Mouse (Mus musculus) C2C12 (cell line): Measurements from ENCODE around the gene Anxa9.

Experiments
- CEBPB ChIP-seq: IDR thresholded peaks from one replicate; pipeline ENCODE4 v1.6.1; 2011; ENCODE audit warnings: low read depth, mild to moderate bottlenecking, control low read depth, moderate library complexity
- CTCF ChIP-seq: IDR thresholded peaks from one replicate; pipeline ENCODE4 v1.5.1; 2011; ENCODE audit not compliant: control insufficient read depth, insufficient read depth, insufficient read length
- FOSL1 ChIP-seq: IDR thresholded peaks from one replicate; pipeline ENCODE4 v1.8.0; 2011; ENCODE audit warnings: mild to moderate bottlenecking, low read length; ENCODE audit not compliant: poor library complexity, insufficient read depth, severe bottlenecking
- MAX ChIP-seq: IDR thresholded peaks from one replicate; pipeline ENCODE4 v1.6.1; 2011; ENCODE audit warnings: mild to moderate bottlenecking, control low read depth
- MYOG ChIP-seq: IDR thresholded peaks from one replicate; pipeline ENCODE4 v1.6.1; 2011; ENCODE audit not compliant: control insufficient read depth, insufficient read length; ENCODE audit errors: extremely low read depth
- USF1 ChIP-seq: IDR thresholded peaks from one replicate; pipeline ENCODE4 v1.6.1; 2011; ENCODE audit warnings: low read depth, mild to moderate bottlenecking, control low read depth, moderate library complexity

- no peak for TF ChIP-seq FOSL1
- TF ChIP-seq CTCF = no peak
- no peak for TF ChIP-seq MYOG
- no peak for TF ChIP-seq CEBPB
- TF ChIP-seq USF1 = no peak
- peak; percentile 48 for TF ChIP-seq MAX
Measured at GRCm38 (mm10) chr3:95281216-95282126, 25.5 kb downstream of the Anxa9 start, which contains the start of the genes Mindy1 and Prune1.
